Mouse (Mus musculus) cerebellum, postnatal 36 days (tissue): Measurements from ENCODE around the gene Galnt10.

ENCODE experiments used
- DNase-seq, 2 experiments: peaks; one replicate each; pipeline ENCODE4 v3.0.0; 2021 to 2022; ENCODE audit warnings: mixed read lengths in 2 of 2

Gene Galnt10

GRCm38 (mm10) chr11:57644245-57645017, 811 bp upstream of the Galnt10 start:
- peak in 1 of 2 experiments; percentile 10 for DNase-seq

GRCm38 (mm10) chr11:57645847-57646246, 605 bp downstream of the Galnt10 start:
- no peak for DNase-seq

GRCm38 (mm10) chr11:57646416-57646815, 1.2 kb downstream of the Galnt10 start:
- DNase-seq = no peak

- no peak for DNase-seq
Measured at GRCm38 (mm10) chr11:57646940-57647339, 1.7 kb downstream of the Galnt10 start.

GRCm38 (mm10) chr11:57647446-57647845, 2.2 kb downstream of the Galnt10 start:
- DNase-seq = no peak

GRCm38 (mm10) chr11:57648196-57648800, 3.1 kb downstream of the Galnt10 start:
- no peak for DNase-seq

- no peak for DNase-seq
Measured at GRCm38 (mm10) chr11:57649269-57649668, 4.0 kb downstream of the Galnt10 start.

GRCm38 (mm10) chr11:57649671-57650070, 4.4 kb downstream of the Galnt10 start:
- no peak for DNase-seq

GRCm38 (mm10) chr11:57650867-57651266, 5.6 kb downstream of the Galnt10 start:
- DNase-seq = no peak

- DNase-seq = no peak
Measured at GRCm38 (mm10) chr11:57651281-57651810, 6.1 kb downstream of the Galnt10 start.

GRCm38 (mm10) chr11:57652206-57652922, 7.1 kb downstream of the Galnt10 start:
- DNase-seq = no peak

- no peak for DNase-seq
Measured at GRCm38 (mm10) chr11:57652923-57653660, 7.8 kb downstream of the Galnt10 start.

- no peak for DNase-seq
Measured at GRCm38 (mm10) chr11:57653796-57654195, 8.6 kb downstream of the Galnt10 start.

- DNase-seq = no peak
Measured at GRCm38 (mm10) chr11:57654386-57654785, 9.1 kb downstream of the Galnt10 start.

- no peak for DNase-seq
Measured at GRCm38 (mm10) chr11:57654977-57655397, 9.7 kb downstream of the Galnt10 start.

GRCm38 (mm10) chr11:57655669-57656325, 10.6 kb downstream of the Galnt10 start:
- no peak for DNase-seq

GRCm38 (mm10) chr11:57656602-57657275, 11.5 kb downstream of the Galnt10 start:
- DNase-seq = no peak

GRCm38 (mm10) chr11:57657370-57658072, 12.3 kb downstream of the Galnt10 start:
- DNase-seq = no peak

GRCm38 (mm10) chr11:57658214-57658613, 13.0 kb downstream of the Galnt10 start:
- no peak for DNase-seq

- DNase-seq = no peak
Measured at GRCm38 (mm10) chr11:57658751-57659150, 13.5 kb downstream of the Galnt10 start.

GRCm38 (mm10) chr11:57660156-57660555, 14.9 kb downstream of the Galnt10 start:
- DNase-seq = no peak
